Mouse (Mus musculus): ENCODE results near the gene Eif3g.
A peak's percentile ranks its signal among the peaks of the same experiment; 100 is the strongest.

Eif3g gene

DNA sequence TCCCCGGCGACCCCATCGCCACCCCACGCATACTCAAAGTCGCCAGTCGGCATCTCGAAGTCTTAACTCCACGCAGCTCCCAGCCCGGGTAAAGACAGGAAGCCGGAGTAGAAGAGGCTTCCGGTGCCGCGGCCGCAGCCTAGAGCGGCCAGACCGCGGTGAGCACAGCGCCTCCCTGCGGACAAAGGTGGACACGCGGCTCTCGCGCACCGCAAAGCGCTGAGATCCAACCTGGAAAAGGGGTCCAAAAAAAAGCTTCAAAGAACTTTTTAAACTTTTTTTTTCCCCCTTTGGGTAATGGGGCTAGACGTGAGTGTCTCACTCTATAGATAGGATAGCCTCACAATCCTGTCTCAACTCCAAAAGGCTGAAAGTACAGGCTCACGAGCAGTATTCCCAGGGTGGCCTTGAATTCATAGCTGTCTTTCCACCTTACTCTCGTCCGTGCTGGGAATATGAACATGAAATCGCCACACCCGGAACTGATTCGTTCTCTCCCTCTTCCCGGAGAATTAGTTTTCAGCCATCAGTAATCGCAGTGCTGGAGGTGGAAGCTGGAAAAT lies at the start of gene Eif3g:
TSS of gene Eif3g (minus strand) at position 113 of the 563 bp plus-strand sequence.
- peak; percentile 88 for DNase-seq

DNA sequence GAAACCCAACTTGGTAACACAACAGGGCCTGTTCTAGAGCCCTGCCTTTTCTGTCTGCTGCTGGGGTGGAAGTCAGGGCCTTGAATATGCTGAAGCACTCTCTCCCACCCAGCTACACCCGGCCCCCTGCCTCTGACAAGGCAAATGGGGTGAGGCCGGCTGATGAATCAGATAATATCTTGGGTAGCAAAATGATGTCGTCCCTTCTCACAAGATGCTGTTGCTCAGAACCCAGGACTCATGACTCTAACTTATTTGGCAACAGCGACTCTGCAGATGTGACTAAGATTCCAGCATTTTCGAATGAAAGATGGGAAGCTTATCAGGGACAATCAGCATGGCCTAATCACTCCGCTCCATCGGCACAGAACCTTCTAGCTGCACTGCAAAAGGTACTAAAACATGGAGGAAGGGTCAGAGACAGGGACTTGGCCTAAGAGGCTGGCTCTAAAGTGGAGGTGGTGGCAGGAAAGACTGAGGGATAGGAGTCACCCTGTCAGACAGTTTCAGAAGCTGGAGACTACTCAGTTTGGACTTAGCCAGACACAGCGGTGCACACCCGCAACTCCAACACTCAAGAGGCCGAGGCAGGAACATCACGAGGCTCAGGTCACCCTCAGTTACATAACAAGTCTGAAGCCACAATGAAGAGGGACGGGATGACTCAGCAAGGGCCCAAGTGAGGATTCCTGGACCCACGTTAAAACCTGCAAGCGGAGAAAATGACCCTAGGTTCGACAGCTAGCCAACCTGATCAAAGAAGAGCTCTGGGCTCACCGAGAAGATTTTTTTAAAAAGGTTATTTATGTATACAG lies 47.9 kb upstream of the Eif3g start:
- no peak for DNase-seq

DNA sequence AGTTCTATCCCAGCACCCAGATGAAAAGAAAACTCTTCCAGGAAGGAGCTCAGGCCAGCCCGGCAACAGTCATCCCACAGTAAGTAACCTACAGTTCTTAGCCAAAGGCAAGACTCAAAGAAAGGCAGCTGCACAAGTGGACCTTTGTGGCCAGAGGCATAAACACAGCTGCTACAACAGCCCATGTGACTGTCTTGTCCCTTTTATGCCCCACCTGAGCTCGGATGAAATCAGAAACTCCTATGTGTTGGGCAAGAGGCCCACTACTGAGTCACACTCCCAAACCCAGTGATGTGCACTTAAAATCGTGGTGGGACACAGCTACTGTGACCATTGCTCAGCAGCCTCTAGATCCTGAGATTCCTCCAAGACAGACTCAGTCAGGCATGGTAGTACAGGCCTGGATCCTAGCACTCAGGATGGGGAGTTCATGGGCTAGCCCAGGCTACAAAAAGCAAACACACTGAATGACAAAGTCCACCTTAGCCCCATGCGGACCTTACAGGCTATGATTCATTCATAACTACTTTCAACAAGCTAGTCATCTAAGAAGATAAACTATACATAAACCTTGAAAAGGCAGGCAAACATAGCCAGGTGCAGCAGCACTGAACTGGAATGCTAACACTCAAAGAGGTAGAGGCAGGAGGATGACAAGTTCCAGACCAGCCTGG lies 46.4 kb upstream of the Eif3g start:
- no peak for DNase-seq

DNA sequence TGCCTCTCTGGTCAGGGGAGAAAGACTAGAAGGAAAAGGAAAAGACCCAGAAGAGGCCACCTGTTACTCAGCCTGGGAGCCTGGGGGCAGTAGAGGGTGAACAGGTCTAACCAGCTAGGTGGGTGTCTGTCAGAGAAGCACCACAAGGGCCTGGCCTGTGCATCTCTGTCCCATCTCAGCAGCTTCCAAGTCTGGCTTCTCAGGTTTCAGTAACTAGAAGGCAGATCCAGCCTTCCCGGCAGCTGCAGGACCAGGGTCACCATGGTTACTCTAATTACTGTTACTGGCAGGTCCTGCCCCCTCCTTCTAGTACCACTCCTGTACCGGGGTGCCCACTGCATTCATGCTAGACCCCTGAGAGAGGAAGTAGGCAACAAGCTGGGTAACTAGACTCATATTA lies 45.5 kb upstream of the Eif3g start:
- DNase-seq, result peak; percentile 12

DNA sequence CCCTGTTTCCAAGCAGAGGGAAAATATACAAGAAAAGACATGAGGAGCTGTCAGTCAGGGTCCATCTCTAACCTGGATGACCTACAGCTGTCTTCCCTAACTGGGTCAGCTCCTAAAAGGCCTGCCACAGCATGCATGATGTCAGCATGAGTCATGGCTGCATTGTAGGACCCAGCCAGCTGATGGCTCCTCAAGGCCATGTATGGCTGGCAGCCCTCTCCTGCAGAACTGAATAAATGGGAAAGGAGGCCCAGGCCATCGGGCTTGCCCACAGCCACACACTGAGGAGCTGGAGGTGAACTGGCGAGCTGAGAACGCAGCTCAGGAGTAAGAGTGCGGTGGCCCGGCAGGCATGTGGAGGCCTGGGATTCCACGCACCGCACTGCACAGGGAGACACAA lies 45.0 kb upstream of the Eif3g start:
- DNase-seq, result no peak

DNA sequence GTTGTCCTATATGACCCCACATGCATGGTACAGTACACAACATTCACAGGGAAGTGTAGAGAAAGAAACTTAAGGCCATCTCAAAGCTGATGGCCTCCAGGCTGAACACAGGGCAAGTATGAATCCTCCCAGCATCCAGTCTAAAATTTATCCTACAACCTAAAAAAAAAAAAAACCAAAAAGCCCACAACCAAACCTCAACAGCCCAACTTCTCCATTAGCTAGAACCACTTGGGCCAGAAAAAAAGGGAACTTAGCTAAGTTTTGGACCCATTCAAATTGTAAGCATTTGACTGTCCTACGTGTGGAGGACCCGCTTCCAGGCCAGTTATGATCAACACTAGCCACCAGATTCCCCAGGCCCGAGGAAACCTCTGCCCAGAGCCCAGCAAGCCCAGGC lies 24.8 kb upstream of the Eif3g start:
- DNase-seq, result no peak

DNA sequence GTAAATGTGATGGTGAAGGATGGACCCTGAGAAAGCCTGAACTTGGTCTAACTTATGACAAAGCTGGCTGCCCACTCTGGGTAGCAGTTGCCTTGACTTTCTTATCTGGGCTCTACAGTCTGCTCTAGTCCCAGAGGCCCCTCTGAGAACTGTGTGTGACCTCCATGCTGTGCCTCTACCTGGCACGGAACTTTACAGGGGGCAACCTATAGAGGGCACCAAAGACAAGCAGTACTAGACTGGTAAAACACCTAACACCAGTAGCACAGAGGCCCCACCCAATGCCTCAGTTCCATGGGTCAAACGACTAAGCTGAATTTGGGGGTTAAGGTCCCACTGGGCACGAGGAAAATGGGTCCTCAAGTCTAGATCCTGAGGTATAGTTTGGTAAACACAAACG lies 17.7 kb upstream of the Eif3g start:
- DNase-seq, result peak; percentile 72

DNA sequence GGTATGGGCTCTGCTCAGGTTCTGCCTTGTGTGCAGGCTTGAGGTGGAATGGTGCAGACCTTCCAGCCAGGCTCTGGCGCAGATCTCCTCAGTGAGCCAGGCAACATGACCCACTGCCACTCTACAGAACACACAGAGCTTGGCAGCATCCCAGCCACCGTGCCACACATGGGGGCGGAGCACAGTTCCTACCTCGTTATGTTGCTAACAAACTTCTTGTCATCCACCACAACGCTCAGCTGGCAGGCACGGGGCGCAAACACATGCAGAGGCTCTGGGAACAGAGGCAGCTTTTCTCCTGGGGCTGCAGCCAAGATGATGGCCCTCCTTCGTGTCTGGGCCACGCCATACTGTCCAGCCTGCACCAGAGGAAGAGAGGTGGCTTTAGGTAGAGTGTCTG lies 11.5 kb upstream of the Eif3g start:
- no peak for DNase-seq

DNA sequence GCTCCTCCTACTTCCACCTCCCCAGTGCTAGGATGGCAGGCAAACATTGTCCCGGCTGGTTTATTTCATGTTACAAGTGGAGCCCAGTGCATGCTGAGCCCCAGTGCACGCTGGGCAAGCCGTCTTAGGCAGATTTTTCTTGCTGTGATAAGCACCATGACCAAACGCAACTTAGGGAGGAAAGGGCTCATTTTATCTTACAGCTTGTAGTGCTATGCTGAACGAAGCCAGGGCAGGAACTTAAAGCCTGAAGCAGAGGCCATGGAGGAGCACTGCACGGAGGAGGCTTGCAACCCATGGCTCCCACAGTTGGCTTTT lies 3.7 kb upstream of the Eif3g start:
- DNase-seq, result no peak

DNA sequence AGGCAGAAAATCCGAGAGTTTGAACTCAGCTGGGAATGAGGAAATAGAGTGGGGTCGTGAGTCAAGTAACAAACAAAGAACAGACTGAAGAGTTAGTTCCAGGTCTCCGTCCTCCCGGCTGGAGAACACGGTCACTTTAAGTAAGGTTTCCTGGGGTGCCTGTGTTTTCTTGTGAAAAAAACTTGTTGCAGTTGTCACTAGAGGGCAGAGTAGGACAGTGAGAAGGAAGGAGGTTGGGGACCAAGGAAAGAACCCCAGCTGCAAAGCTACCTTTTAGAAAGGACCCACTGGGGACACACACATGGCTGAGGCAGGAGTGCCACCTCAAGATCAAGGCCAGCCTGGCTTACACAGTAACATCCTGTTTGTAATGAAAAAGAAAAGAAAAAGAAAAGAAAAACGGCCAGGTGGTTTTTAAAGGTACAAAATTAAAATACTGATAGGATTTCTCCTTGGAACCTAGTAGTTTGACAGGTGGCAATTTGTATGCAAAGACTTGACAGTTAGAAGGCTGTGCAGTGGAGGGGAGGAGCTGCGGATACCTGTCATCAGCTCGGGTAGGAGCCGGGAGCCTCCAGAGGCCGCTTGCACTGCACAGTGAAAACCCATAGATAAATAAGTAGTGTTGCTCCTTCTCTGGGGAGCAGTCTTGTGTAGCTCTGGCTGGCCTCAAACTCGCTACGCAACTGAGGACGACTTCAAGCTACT lies 3.2 kb upstream of the Eif3g start:
- DNase-seq, result peak; percentile 71

DNA sequence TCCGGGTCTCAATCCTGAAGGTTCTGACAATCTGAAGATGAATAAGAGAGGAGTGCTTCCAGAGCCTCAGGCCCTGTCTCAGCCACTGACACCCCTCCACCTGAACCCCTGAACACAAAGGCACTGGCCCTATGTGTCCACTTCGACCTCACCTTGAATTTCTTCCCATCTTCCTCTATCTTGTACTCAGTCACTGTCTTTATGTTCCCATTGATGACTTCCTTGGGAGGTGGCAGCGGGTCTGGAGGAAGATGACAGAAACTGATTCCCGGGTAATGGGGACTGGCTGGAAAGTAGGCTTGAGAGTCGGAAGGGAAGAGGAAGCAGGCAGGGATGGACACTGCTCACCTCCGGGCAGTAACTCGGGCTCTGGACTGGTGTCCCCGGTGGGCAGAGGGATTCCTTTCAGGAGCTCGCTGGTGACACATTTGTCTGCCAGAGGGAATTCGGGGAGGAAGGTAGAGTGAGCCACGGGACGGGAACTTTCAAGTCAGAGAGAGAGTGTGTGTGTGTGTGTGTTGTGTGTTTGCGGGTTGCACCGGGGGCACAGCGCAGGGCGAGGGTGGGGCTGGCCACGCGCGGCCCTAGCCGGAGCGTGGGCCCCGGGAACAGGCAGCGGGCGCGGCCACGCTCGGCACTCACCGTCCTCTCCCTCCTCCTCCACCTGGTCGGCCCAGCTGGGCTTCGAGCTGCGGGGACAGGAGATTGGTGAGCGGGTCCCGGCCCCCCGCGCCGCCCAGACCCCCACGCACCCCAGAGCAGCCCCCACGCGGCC lies 500 bp downstream of the Eif3g start:
- no peak for DNase-seq

DNA sequence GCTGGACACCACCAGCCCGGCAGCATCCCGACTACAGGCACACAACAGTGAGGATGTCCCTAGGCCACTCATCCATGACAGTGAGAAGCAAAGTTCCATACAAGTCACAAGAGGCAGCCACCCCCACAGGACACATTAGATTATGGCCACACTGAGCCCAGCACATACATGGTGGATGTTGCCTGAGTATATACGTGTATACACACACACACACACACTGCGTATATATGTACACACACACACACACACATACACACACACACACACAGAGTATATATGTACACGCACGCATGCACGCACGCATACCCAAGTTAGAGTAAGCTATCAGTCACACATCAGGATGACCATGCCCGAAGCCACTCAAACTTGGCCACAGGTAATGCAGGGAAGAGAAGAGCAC lies 3.0 kb downstream of the Eif3g start:
- no peak for DNase-seq

DNA sequence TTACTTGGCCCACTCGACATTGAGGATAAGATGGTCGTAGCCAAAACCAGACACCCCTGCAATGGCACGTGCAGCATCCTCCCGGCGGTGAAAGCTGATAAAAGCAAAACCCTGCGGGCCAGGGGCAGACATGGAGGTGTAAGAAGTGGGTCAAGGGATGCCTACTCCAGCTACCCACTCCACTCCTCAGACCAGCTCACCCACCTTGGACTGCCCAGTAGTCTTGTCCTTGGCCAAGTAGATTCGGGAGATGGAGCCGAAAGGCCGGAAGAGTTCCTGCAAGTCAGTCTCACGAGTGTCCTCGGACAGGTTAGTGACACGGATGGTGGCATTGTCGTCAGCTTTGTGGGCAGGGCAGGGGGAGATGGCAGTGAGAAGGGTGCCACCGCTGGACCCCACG lies 3.8 kb downstream of the Eif3g start:
- no peak for DNase-seq

DNA sequence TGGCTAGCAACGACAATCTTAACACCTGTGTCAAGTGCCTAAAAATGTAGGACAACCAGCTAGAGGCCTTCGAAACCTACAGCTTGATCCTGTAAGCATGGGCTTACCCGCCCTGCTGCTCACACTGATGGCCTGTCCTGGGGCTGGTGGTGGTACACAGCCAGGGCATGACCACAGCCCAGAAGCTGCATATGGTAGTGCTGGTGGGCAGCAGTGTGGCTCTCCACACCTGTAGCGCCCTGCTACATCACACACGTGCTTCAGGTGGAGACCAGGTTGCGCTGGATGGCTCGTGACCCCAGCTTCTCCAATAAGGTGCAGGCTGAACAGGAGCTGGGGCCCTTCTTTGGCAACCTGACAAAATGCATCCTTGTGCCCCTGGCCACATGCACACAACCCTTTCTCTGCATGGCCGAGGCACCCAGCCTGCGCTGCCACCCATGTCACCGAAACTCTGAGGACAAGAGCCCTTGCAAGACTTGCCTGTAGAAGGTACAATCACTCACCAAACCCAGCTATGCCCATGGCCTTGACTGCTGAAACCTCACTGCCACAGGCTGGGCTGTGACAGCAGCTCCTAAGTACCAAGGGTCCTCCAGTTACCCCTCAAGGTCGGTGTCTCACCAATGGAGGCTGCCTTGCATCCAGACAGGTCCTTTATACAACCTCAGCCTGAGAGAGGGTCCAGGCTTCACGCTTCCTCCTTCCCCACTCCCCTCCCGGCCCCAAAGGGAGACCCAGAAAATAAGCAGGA lies 4.7 kb downstream of the Eif3g start:
- no peak for DNase-seq

DNA sequence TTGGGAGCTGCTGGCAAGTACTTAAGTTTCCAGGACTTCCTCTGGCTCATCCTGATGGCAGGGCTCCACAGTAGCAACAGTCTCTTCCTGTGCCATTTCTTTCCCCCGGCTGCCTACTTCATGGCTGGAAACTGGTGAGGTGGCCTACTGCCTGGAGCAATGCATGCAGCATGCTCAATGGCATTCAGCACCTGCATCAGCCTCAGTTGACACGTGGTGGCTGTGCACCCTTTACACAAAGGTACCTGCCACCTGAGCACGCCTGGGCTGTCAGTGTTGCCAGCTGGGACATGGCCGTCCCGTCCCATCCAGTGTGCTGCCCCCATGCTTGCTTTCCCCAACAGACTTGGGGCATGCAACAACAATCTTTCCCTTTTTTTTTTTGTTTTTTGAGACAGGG lies 5.4 kb downstream of the Eif3g start:
- no peak for DNase-seq

DNA sequence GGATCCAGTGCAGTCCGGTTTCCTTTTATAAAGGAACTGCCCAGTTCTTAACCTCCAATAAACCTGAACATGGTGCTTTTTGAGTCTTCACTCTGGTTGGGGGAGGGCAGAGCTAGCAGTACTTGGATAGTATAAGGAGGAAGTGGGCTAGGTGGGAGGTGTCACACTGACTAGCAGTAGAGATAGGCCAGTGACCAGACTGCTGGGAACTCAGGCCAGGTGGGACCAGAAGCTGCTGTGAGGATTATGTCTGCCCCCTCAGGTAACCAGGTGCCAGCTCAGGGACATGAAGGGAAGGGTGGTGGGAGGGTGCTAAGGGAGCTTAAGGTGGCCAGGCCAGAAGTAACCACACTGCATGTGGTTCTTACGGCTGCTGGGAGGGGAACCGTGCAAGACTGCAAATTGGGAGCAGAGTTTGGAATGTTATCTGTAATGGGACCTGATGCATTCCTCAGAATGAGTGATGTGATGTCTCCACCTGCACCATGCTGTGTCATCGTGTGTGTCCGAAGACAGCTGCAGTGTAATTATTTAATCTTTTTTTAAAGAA lies 6.2 kb downstream of the Eif3g start:
- no peak for DNase-seq

DNA sequence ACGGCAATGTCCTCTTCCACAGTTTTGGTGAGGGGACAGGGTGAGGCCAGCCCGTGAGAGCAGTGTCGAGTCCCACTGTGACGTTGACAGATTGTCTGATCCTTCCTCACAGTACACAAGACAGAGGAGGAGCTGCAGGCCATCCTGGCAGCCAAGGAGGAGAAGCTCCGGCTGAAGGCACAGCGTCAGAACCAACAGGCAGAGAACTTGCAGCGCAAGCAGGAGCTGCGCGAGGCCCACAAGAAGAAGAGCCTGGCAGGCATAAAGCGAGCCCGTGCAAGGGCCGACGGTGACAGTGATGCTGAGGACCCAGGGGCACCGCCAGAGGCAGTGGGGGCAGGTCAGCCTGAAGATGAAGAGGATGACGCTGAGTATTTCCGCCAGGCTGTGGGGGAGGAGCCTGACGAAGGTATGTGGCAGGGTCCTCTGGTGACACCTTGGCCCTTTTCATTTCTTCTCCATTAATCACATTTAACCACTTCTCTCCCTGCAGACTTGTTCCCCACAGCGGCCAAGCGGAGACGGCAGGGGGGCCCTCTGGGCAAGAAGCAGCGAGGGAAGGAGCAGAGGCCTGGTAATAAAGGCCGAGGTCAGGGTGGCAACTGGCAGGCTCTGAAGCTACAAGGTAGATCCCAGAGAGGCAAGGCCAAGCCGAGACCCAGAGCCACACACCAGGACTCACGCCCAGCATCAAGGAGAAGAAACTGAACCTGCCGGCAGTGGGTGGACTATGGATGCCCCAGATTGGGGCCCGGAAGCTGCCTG lies 6.9 kb downstream of the Eif3g start:
- no peak for DNase-seq

DNA sequence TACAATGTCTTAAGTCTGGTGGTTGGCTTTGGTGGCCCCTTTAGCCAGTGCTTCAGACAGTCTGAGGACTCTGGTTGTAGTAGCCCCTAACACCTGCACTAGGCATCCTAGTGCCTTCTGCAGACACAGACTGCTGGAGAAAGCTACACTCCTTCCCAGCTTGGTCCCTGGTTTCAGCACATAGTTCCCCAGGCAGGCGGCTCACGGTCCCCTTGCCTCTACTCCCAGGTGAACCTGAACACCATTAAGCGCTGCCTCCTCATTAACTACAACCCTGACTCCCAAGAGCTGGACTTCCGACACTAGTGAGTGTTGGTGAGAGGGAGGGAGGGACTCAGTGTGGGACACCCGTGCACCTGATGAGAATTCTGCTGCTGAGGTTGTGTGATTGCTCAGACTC lies 8.0 kb downstream of the Eif3g start:
- DNase-seq, result no peak

DNA sequence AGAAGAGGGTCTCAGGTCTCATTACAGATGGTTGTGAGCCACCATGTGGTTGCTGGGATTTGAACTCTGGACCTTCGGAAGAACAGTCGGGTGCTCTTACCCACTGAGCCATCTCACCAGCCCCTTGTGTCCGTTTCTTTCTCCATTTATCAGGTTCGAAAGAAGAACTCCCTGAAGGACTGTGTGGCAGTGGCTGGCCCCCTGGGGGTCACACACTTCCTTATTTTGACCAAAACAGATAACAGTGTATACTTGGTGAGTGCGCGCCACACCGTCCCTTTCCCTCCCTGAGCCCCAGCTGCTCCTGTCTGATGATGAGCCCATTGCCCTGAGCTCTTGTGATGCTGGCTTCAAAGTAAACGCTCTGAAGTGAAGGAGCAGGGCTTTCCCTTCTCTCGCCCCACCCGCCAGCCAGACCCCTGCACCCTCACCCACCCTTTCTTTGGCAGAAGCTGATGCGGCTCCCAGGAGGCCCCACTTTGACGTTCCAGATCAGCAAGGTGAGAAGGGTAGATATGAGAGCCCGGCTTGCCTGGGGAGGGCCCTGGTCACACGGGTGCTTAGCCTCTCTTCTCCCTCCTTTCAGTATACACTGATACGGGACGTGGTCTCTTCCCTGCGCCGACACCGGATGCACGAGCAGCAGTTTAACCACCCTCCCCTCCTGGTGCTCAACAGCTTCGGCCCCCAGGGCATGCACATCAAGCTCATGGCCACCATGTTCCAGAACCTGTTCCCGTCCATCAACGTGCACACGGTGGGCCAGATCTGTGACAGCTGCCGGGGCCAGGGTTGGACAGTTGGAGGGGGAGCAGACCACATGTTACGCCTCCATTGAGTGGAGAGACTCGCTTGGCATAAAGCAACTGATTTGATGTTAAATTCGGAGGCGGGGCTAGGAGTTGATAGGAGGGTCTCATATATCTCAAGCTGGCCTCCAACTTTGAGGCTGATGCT lies 9.0 kb downstream of the Eif3g start:
- DNase-seq, result no peak

DNA sequence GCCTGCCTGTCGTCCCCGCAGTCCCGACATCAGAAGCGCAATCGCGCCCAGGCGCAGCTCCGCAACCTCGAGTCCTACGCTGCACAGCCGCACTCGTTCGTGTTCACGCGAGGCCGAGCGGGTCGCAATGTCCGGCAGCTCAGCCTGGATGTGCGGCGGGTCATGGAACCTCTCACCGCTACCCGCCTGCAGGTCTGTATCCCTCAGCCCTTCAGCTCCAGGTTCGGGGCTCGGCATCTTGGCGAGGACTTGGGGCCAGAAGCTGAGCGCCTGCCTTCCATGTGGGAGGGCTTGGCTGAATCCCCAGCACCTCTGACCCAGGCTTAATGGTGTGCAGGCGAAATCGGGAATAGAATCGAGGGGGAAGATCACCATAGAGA lies 10.0 kb downstream of the Eif3g start:
- no peak for DNase-seq

Data from thymus, postnatal 14 days (tissue).